9 mouse cellular contexts compared by ENCODE assay signal in the genomic region with DNA sequence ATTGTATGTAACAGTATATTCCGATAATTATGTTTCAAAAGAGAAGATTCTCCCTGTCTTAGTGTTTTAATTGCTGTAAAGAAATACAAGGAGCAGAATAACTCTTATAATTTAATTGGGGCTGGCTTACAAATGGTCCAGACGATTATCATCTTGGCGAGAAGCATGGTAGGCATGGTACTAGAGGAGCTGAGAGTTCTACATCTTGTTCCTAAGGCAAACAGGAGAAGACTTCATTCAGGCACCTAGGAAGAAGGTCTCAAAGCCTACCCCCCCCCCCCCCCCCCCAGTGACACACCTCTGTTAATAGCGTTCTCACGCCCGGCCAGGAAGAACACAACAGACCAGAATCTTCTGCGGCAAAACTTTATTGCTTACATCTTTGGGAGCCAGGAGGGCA.
A peak's percentile ranks its signal among the peaks of the same experiment; 100 is the strongest.
DNase-seq lines count a peak whose midpoint lies in the region; ATAC-seq lines count a peak whose summit lies in the region.
"Had no signal": no experiment of that assay in that cellular context is flagged by ENCODE, and none has a peak within 500 bp of the region (broad histone marks: within the 10 kb centered on the region; RNA-seq: fewer than 3 reads in every experiment).

No protein-coding gene starts in this region.

- H3K4me2 ChIP-seq in heart, embryonic 11.5 days = peak overlapping the region; percentile 52
- no peak overlapping the region for H3K4me2 ChIP-seq in hindbrain, embryonic 11.5 days (replicated peaks; ENCODE audit: low read depth, low read length)
- H3K4me2 ChIP-seq in liver, embryonic 16.5 days (ENCODE audit: low read depth, low read length) = no peak overlapping the region

- DNase-seq in heart, postnatal 4 days = no peak
- DNase-seq in hindbrain, embryonic 11.5 days (ENCODE audit: low spot score) = no peak
- DNase-seq in gastrocnemius, postnatal 10 days = no peak
- DNase-seq in urinary bladder, postnatal 4 days (ENCODE audit: low spot score in 2 of 2) = no peak
- DNase-seq in B cell, adult 2 months = no peak

- ATAC-seq in heart, embryonic 11.5 days (replicated peaks; ENCODE audit: insufficient number of reproducible peaks, low FRiP score, low TSS enrichment) = no peak
- peak; percentile 8 for ATAC-seq in CD4-positive, CD25-positive, alpha-beta regulatory T cell, adult 4 months
- ATAC-seq in hindbrain, embryonic 11.5 days (ENCODE audit: low FRiP score) = peak; percentile 69
- no peak for ATAC-seq in liver, embryonic 16.5 days (ENCODE audit: low read depth)
- ATAC-seq: activated CD4-positive, CD25-positive, alpha-beta regulatory T cell, adult 4 months had no signal

- no peak overlapping the region for H3K27ac ChIP-seq in heart, embryonic 11.5 days (ENCODE audit: low read depth, low read length)
- no peak overlapping the region for H3K27ac ChIP-seq in hindbrain, embryonic 11.5 days (ENCODE audit: low read depth, low read length)
- H3K27ac ChIP-seq in liver, embryonic 16.5 days (ENCODE audit: low read length) = no peak overlapping the region

- WGBS in heart, embryonic 11.5 days (ENCODE audit: insufficient replicate concordance) = 65% methylated on average over 7 of the region's 7 CpGs
- WGBS in hindbrain, embryonic 11.5 days = 80% methylated on average over 4 of the region's 7 CpGs
- 54% methylated on average over 7 of the region's 7 CpGs for WGBS in liver, embryonic 16.5 days (ENCODE audit: insufficient replicate concordance)

- no peaks in the 10 kb centered on the region for H3K9me3 ChIP-seq in heart, embryonic 11.5 days (replicated peaks; ENCODE audit: control insufficient read depth, low read length)
- no peaks in the 10 kb centered on the region for H3K9me3 ChIP-seq in hindbrain, embryonic 11.5 days (ENCODE audit: control insufficient read depth, low read length)
- no peaks in the 10 kb centered on the region for H3K9me3 ChIP-seq in liver, embryonic 16.5 days (replicated peaks; ENCODE audit: control insufficient read depth, low read length)

- no peaks in the 10 kb centered on the region for H3K4me1 ChIP-seq in heart, embryonic 11.5 days (ENCODE audit: control insufficient read depth, insufficient read depth, low read length)
- no peaks in the 10 kb centered on the region for H3K4me1 ChIP-seq in hindbrain, embryonic 11.5 days (replicated peaks; ENCODE audit: control insufficient read depth, insufficient read depth, low read length)
- no peaks in the 10 kb centered on the region for H3K4me1 ChIP-seq in liver, embryonic 16.5 days (ENCODE audit: control insufficient read depth, low read depth, low read length)

- no peaks in the 10 kb centered on the region for H3K27me3 ChIP-seq in heart, embryonic 11.5 days (ENCODE audit: control insufficient read depth, insufficient read depth, low read length)
- H3K27me3 ChIP-seq in hindbrain, embryonic 11.5 days (ENCODE audit: control insufficient read depth, insufficient read depth, low read length) = no peaks in the 10 kb centered on the region
- H3K27me3 ChIP-seq in liver, embryonic 16.5 days (ENCODE audit: control insufficient read depth, insufficient read depth, low read depth, low read length) = no peaks in the 10 kb centered on the region

- no peaks in the 10 kb centered on the region for H3K36me3 ChIP-seq in heart, embryonic 11.5 days (ENCODE audit: control insufficient read depth, insufficient read depth, low read length)
- H3K36me3 ChIP-seq in hindbrain, embryonic 11.5 days (ENCODE audit: control insufficient read depth, insufficient read depth, low read length) = no peaks in the 10 kb centered on the region
- no peaks in the 10 kb centered on the region for H3K36me3 ChIP-seq in liver, embryonic 16.5 days (ENCODE audit: control insufficient read depth, insufficient read depth)

- peak overlapping the region; percentile 22 for H3K4me3 ChIP-seq in heart, embryonic 11.5 days (ENCODE audit: low read depth, low read length)
- H3K4me3 ChIP-seq in hindbrain, embryonic 11.5 days (ENCODE audit: low read depth, low read length) = peak overlapping the region; percentile 19; the same call in 1 of the 2 replicates
- peak overlapping the region; percentile 11; the same call in 1 of the 2 replicates for H3K4me3 ChIP-seq in liver, embryonic 16.5 days (ENCODE audit: low read depth, low read length)

- H3K9ac ChIP-seq in heart, embryonic 11.5 days (ENCODE audit: low read depth, low read length) = no peak overlapping the region
- no peak overlapping the region for H3K9ac ChIP-seq in hindbrain, embryonic 11.5 days (ENCODE audit: low read depth, low read length)
- no peak overlapping the region for H3K9ac ChIP-seq in liver, embryonic 16.5 days (ENCODE audit: low read depth, low read length)

Comparison
In these comparisons a context has a peak if more than half of its experiments do, and no peak if none do; other contexts are left out.
1. ATAC-seq: peak in CD4-positive, CD25-positive, alpha-beta regulatory T cell, adult 4 months (single experiment) and hindbrain, embryonic 11.5 days (single experiment); none in heart, embryonic 11.5 days (single experiment) and liver, embryonic 16.5 days (single experiment).
2. Peak in every context shown above with its lines, with median percentiles within 50 percentile points of each other: H3K4me3 ChIP-seq.